Mouse (Mus musculus) megakaryocyte, adult 5-6 weeks (primary cell): ENCODE data around the gene Hist2h3c2. TPM values are rescaled to one million over a fixed set of nuclear protein-coding genes. Genes with fewer than 3 reads are reported as not detected.
"Not testable (repeated sequence)": the region's sequence is repeated elsewhere in the genome, so short reads cannot be mapped to it uniquely, and the experiment has no call there.

Source experiments
- ATAC-seq: 2 replicates; pipeline ENCODE4 v1.8.0; 2016; ENCODE audit warnings: mild to moderate bottlenecking, inconsistent platforms; ENCODE audit not compliant: poor library complexity, severe bottlenecking
- total RNA-seq, 2 experiments: library from RNA; stranded (forward) in 1 of 2; stranded (reverse) in 1 of 2; fragments of 153-499, 151-499 nt in 1 of 2; fragments of 221-1000, 200-1000 nt in 1 of 2; gene quantifications; 2 replicates each; pipeline versions ENCODE4 v1.2.3 to v1.2.4; 2015 to 2017

Gene Hist2h3c2
- total RNA-seq, 2 experiments from 2014 or later = 157 to 319 TPM

DNA sequence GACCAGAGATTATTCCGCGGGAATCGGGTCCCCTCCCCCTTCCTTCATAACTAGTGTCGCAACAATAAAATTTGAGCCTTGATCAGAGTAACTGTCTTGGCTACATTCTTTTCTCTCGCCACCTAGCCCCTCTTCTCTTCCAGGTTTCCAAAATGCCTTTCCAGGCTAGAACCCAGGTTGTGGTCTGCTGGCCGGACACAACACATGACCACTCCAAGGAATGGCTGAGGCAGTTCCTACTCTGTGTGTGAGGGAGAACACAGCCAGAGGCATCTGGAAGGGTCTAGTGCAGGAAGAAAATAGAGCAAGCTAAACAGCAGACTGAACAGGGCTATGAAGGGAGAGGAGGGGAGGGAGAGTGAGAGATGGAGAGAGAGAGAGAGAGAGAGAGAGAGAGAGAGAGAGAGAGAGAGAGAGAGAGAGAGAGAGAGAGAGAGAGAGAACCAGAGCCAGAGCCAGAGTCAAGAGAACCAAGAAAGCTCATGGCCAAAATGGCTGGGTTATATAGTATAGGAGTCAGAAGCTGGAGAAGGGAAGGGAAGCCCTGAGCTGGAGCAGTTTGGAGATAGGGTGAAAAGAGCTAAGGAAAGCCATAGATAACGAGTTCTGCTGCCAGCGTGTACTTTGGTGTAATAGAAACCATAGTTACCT lies 40.2 kb downstream of the Hist2h3c2 start:
- ATAC-seq = not testable (repeated sequence)

DNA sequence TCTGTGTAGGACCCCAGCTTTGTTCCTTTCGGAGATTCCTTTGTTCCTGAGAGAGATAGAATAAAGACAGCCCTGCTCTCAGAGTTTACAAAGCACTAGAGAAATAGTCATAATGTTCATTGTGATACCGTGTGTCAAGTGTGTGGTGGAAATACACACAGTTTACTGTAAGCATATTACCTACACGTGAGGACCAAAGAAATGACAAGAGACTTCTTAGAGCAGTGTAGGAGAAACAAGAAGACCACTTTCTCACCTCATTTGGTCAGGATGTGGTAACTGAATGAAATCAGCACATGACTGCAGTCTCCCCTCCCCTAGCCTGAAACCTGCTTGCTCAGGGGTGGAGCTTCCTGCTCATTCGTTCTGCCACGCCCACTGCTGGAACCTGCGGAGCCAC lies 40.7 kb downstream of the Hist2h3c2 start:
- ATAC-seq = peak; percentile 32; the same call in 1 of the 2 replicates

DNA sequence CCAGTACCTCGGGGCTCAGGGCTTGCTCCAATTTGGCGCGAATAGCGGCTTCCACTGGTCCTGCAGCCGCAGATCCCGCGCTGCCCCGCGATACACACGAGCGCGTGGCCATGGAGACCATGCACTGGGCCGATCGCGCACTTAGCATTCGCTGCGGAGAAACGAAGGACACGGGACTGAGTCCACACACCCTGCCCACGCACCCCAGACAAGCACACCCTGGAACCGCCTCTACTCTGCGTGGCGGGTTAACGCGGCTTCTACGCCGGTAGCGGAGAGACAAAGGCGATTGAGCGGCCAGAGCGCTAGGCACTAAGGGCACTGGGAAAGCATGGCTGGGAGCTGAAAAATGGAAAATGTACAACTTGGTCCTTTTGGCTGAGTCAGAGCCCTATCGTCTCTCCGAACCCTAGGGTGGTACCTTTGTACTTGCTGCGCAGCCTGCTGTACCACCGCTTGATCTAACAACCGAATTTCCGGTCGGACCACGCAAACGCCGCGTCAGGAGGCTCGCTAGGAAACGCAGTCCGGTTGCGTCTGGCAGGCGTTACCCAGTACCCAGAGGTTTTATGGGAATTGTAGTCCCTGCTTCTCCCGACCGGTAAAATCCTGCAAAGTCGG lies 41.7 kb downstream of the Hist2h3c2 start:
- peak; percentile 87 for ATAC-seq

DNA sequence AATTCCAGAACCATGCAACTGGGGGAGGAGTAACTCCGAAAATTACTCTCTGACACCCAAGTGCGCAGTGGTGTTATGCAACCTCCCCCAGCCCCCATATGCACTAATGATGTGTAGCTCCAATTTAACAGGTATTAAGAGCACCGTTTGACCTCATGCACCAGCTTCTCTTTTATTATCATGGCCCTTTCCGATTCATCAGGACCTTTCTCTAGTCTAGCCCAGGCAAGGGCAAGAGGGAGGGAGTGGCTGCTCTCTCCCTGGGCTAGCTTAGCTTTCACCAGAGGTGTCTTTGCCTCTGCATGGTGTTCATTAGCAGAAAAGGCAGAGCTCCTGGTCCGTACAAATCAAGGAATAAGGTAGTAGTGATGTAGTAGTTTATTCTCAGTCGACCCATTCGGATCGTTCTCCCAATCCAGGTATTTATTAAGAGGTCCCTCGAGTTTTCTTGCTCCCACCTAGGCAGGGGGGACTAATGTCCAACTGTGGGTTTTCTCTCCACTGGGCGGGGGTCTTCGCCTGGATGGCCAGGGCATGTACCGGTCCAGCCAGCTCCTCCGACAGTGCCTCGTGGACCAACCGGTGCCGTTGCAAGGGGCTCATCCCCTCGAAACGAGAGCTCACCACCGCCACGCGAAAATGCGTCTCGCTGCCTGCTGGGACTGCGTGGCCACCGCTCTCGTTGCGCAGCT lies 42.3 kb downstream of the Hist2h3c2 start:
- ATAC-seq = no peak

DNA sequence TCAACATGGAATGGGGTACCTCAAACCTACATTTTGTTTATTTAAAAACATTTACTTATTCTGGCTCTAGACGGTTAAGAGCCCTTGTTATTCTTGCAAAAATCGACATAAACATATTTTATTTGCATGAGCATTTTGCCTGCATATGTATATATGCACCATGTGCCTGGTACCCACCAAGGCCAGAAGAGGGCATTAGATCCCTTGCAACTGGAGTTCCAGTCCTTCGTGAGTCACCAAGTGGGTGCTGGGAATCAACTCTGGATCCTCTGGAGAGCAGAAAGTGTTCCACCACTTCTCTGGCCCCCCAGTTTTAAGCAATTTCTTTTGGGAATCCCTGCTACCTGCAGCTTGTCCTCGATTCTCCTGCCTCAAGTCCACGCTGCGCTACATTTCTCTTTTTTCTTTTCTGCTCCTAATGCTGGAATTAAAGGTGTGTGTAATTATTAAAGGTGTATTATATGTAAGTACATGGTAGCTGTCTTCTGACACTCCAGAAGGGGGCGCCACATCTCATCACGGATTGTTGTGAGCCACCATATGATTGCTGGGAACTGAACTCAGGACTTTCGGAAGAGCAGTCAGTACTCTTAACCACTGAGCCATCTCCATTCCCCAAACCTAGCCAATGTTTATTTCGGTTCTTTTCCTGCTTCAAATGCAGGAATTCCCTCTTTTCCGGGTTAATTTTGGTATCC lies 43.2 kb downstream of the Hist2h3c2 start:
- no peak for ATAC-seq

DNA sequence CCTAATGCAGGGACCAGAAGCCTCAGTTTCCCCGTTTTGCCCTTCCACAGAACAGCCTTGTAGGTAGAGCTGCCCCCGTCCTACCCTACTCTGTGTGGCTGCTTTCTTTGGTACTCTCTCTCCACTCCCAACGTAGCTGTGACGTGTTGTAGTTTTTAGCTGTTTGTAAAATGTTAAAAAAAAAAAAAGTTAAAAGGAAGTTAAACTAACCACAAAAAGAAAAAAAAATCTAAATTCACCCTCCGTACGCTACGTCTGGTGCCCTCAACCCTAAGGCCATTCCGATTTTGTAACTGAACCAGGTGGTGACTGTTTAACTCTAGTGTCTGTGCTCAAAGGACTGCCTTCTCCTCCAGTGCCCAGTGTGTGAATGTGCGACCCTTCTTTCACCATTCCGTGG lies 44.0 kb downstream of the Hist2h3c2 start:
- no peak for ATAC-seq

DNA sequence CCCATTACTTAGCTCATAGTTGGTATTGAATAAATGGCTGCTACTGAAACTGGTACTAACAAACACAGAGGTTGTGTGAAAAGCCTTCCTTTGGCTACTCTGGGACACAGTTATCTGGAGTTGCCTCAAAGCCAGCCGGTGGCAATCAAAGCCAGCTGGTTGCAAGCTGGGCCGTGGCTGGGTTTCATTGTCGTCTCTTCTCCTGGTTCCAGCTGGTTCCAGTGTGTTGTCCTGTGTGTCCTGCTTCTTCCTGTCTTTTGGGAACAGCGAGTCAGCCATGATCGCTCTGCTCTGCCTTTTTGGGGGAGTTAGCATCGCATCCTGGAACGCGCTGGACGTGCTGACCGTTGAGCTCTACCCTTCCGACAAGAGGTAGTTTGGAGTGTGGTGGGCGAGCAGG lies 46.0 kb downstream of the Hist2h3c2 start:
- no peak for ATAC-seq

Other genes starting within 250 kb of the Hist2h3c2 start
- gene Plekho1, start 243.1 kb downstream of the Hist2h3c2 start, total RNA-seq (2015) = 116 and 124 TPM in 2 replicates
- 104 and 119 TPM in 2 replicates for gene Plekho1, start 243.1 kb downstream of the Hist2h3c2 start, total RNA-seq (2017)
- 23.8 and 31.2 TPM in 2 replicates for gene Vps45, start 180.7 kb downstream of the Hist2h3c2 start, total RNA-seq (2015)
- 9.5 and 11.6 TPM in 2 replicates for gene Vps45, start 180.7 kb downstream of the Hist2h3c2 start, total RNA-seq (2017)
- 1.2 and 1.3 TPM in 2 replicates for gene Otud7b, start 134.6 kb downstream of the Hist2h3c2 start, total RNA-seq (2015)
- 3.1 and 4.8 TPM in 2 replicates for gene Otud7b, start 134.6 kb downstream of the Hist2h3c2 start, total RNA-seq (2017)
- 0.09 TPM in 1 of 2 replicates, not detected in the other for gene Mtmr11, start 77.1 kb downstream of the Hist2h3c2 start, total RNA-seq (2015)
- gene Mtmr11, start 77.1 kb downstream of the Hist2h3c2 start, total RNA-seq (2017) = not detected in 2 replicates
- 51.0 and 64.8 TPM in 2 replicates for gene Sf3b4, start 66.8 kb downstream of the Hist2h3c2 start, total RNA-seq (2015)
- gene Sf3b4, start 66.8 kb downstream of the Hist2h3c2 start, total RNA-seq (2017) = 15.4 and 16.3 TPM in 2 replicates
- 0.09 and 0.11 TPM in 2 replicates for gene Sv2a, start 58.0 kb downstream of the Hist2h3c2 start, total RNA-seq (2015)
- 0.07 TPM in 1 of 2 replicates, not detected in the other for gene Sv2a, start 58.0 kb downstream of the Hist2h3c2 start, total RNA-seq (2017)
- 11.9 and 14.2 TPM in 2 replicates for gene Bola1, start 19.4 kb downstream of the Hist2h3c2 start, total RNA-seq (2015)
- gene Bola1, start 19.4 kb downstream of the Hist2h3c2 start, total RNA-seq (2017) = 9.9 and 12.1 TPM in 2 replicates
- gene Hist2h2ab, start 19.3 kb downstream of the Hist2h3c2 start, total RNA-seq (2015) = 6.0 and 6.9 TPM in 2 replicates
- 70.6 and 78.2 TPM in 2 replicates for gene Hist2h2ab, start 19.3 kb downstream of the Hist2h3c2 start, total RNA-seq (2017)
- 43.3 and 49.5 TPM in 2 replicates for gene Hist2h2ac, start 18.2 kb downstream of the Hist2h3c2 start, total RNA-seq (2015)
- gene Hist2h2ac, start 18.2 kb downstream of the Hist2h3c2 start, total RNA-seq (2017) = 3,888 and 4,875 TPM in 2 replicates
- 10.2 and 11.9 TPM in 2 replicates for gene Hist2h2be, start 18.0 kb downstream of the Hist2h3c2 start, total RNA-seq (2015)
- gene Hist2h2be, start 18.0 kb downstream of the Hist2h3c2 start, total RNA-seq (2017) = 14.8 and 14.9 TPM in 2 replicates
- gene Hist2h2aa2, start 1.1 kb upstream of the Hist2h3c2 start, total RNA-seq (2015) = 98.2 and 115 TPM in 2 replicates
- not detected in 2 replicates for gene Hist2h2aa2, start 1.1 kb upstream of the Hist2h3c2 start, total RNA-seq (2017)
- not detected in 2 replicates for gene Hist2h2aa1, start 6.4 kb upstream of the Hist2h3c2 start, total RNA-seq (2015)
- 12,468 and 14,692 TPM in 2 replicates for gene Hist2h2aa1, start 6.4 kb upstream of the Hist2h3c2 start, total RNA-seq (2017)
- gene Hist2h3c1, start 7.6 kb upstream of the Hist2h3c2 start, total RNA-seq (2015) = 17.8 and 20.2 TPM in 2 replicates
- gene Hist2h3c1, start 7.6 kb upstream of the Hist2h3c2 start, total RNA-seq (2017) = 2.8 TPM in 1 of 2 replicates, not detected in the other
- gene Hist2h4, start 24.2 kb upstream of the Hist2h3c2 start, total RNA-seq (2015) = 187 and 212 TPM in 2 replicates
- gene Hist2h4, start 24.2 kb upstream of the Hist2h3c2 start, total RNA-seq (2017) = 175 TPM in 2 replicates
- gene Hist2h3b, start 29.5 kb upstream of the Hist2h3c2 start, total RNA-seq (2015) = 1,096 and 1,674 TPM in 2 replicates
- 491 and 548 TPM in 2 replicates for gene Hist2h3b, start 29.5 kb upstream of the Hist2h3c2 start, total RNA-seq (2017)
- 1,241 and 1,605 TPM in 2 replicates for gene Hist2h2bb, start 30.6 kb upstream of the Hist2h3c2 start, total RNA-seq (2015)
- gene Hist2h2bb, start 30.6 kb upstream of the Hist2h3c2 start, total RNA-seq (2017) = 11,779 and 12,958 TPM in 2 replicates
- gene Fcgr1, start 54.8 kb upstream of the Hist2h3c2 start, total RNA-seq (2015) = 15.7 and 25.4 TPM in 2 replicates
- gene Fcgr1, start 54.8 kb upstream of the Hist2h3c2 start, total RNA-seq (2017) = 24.5 and 27.9 TPM in 2 replicates
- not detected in 2 replicates for gene BC107364, start 213.2 kb upstream of the Hist2h3c2 start, total RNA-seq (2015)
- not detected in 2 replicates for gene BC107364, start 213.2 kb upstream of the Hist2h3c2 start, total RNA-seq (2017)